Comparison of ENCODE assay signal across 8 mouse cellular contexts in the genomic region with DNA sequence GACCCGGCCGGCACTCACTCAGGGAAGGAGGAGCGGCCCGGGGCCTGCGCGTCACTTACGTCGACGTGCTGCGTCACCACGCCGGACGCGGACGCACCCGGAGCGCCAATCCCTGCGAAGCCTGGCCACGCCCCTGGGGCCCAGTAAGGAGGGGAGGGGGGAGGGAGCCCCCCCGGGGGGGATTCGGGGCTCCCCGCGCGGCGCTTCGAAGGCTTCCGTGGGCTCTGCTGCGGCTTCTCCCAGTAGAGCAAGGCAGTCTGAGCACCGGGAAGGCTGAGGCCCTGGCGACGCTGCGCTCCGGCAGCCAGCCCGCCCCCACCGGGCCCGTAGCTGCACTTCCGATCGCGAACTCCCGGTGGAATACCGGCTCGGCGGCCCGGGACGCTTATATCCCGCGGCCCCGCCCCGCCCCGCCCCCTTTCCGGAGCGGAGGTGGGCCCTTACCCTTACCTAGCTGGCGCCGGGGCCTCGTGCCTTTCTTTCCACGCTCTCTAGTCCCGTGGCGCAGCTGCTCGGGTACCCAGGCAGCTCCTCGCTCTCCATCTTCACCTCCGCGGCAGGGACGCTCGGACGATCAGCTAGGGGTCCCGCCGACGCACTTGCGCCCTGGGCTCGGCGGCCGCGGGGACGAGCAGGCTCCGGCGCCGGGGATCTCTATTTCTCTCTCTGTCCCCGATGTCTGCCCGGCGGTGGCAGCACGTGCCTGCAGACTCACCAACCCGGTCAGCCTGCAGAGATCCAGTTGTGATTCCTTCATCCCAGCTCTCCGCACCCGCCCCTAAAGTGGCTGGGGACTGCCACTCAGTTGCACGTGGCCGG. TPM values are rescaled to one million over a fixed set of nuclear protein-coding genes. Genes with fewer than 3 reads are reported as not detected.
A peak's percentile ranks its signal among the peaks of the same experiment; 100 is the strongest.
DNase-seq lines count a peak whose midpoint lies in the region; ATAC-seq and TF ChIP-seq lines count a peak whose summit lies in the region.

TSS of gene Zfp131 (minus strand) at position 129 of the 819 bp plus-strand sequence.

- DNase-seq in B cell, adult 2 months = peak; percentile 96
- DNase-seq in brain, adult 2 months (ENCODE audit: low read depth, low spot score) = peak; percentile 99
- peak; percentile 81 for DNase-seq in liver, adult 2 months (ENCODE audit: extremely low read depth, low read depth, low spot score)
- DNase-seq in splenic B cell, adult 2 months (ENCODE audit: low read depth, low spot score) = peak; percentile 97

- H3K4me2 ChIP-seq in heart, embryonic 11.5 days = peak within 1 kb of the TSS; percentile 91
- H3K4me2 ChIP-seq in kidney, embryonic 16.5 days (replicated peaks; ENCODE audit: low read depth, low read length) = peak within 1 kb of the TSS; percentile 80
- peak within 1 kb of the TSS; percentile 79 for H3K4me2 ChIP-seq in myocyte (ENCODE audit: low read depth)

- TF ChIP-seq CTCF in liver, adult 2 months (IDR thresholded peaks at IDR 0.05; ENCODE audit: low read depth, low read length) = no peak

- peak within 1 kb of the TSS; percentile 96 for H3K27ac ChIP-seq in heart, embryonic 11.5 days (ENCODE audit: low read depth, low read length)
- H3K27ac ChIP-seq in kidney, embryonic 16.5 days (ENCODE audit: low read length) = peak within 1 kb of the TSS; percentile 94
- H3K27ac ChIP-seq in liver, adult 2 months (replicated peaks; ENCODE audit: insufficient read depth, low read depth, low read length) = peak within 1 kb of the TSS; percentile 93

- H3K9ac ChIP-seq in heart, embryonic 11.5 days (ENCODE audit: low read depth, low read length) = peak within 1 kb of the TSS; percentile 96
- peak within 1 kb of the TSS; percentile 92 for H3K9ac ChIP-seq in kidney, embryonic 16.5 days (replicated peaks; ENCODE audit: low read length)
- peak within 1 kb of the TSS; percentile 96 for H3K9ac ChIP-seq in liver, adult 2 months (ENCODE audit: low read depth, low read length)

- peaks cover 6% of the 10 kb centered on the region; the same call in 1 of the 2 replicates for H3K4me1 ChIP-seq in heart, embryonic 11.5 days (ENCODE audit: control insufficient read depth, insufficient read depth, low read length)
- H3K4me1 ChIP-seq in kidney, embryonic 16.5 days (ENCODE audit: insufficient read depth, low read length) = peaks cover 12% of the 10 kb centered on the region
- peaks cover 7% of the 10 kb centered on the region for H3K4me1 ChIP-seq in liver, adult 2 months (ENCODE audit: control insufficient read depth, insufficient read depth, low read length)

- H3K79me2 ChIP-seq in liver, adult 2 months (ENCODE audit: control insufficient read depth, insufficient read depth, low read length) = no peaks in the 10 kb centered on the region
- H3K79me2 ChIP-seq in myocyte (ENCODE audit: control insufficient read depth, insufficient read depth) = peaks cover 23% of the 10 kb centered on the region

- peaks cover 11% of the 10 kb centered on the region for H3K36me3 ChIP-seq in heart, embryonic 11.5 days (ENCODE audit: control insufficient read depth, insufficient read depth, low read length)
- peaks cover 15% of the 10 kb centered on the region for H3K36me3 ChIP-seq in kidney, embryonic 16.5 days (ENCODE audit: insufficient read depth, low read length)
- peaks cover 10% of the 10 kb centered on the region for H3K36me3 ChIP-seq in liver, adult 2 months (ENCODE audit: control insufficient read depth, insufficient read depth, low read length)
- peaks cover 18% of the 10 kb centered on the region for H3K36me3 ChIP-seq in myocyte (ENCODE audit: control insufficient read depth, insufficient read depth)
- no peaks in the 10 kb centered on the region; the same call in 1 of the 2 replicates for H3K36me3 ChIP-seq in splenic B cell, adult 2 months (ENCODE audit: control insufficient read depth, insufficient read depth, low read length, poor library complexity, severe bottlenecking)

- peak; percentile 85; the same call in 1 of the 2 replicates for TF ChIP-seq POLR2A in liver, adult 2 months (IDR thresholded peaks at IDR 0.05; ENCODE audit: extremely low read depth, insufficient read depth, low read length)
- TF ChIP-seq POLR2A in myocyte (IDR thresholded peaks at IDR 0.05; ENCODE audit: insufficient read length, low read depth) = peak; percentile 84

- peak within 1 kb of the TSS; percentile 97 for H3ac ChIP-seq in myocyte (ENCODE audit: control insufficient read depth, insufficient read length)

- WGBS in heart, embryonic 11.5 days (ENCODE audit: insufficient replicate concordance) = under 1% methylated on average over 67 of the region's 86 CpGs
- WGBS in kidney, embryonic 16.5 days = under 1% methylated on average over 58 of the region's 86 CpGs
- under 1% methylated on average over 79 of the region's 86 CpGs for WGBS in liver, adult 2 months

- H3K27me3 ChIP-seq in heart, embryonic 11.5 days (ENCODE audit: control insufficient read depth, insufficient read depth, low read length) = no peaks in the 10 kb centered on the region
- no peaks in the 10 kb centered on the region for H3K27me3 ChIP-seq in kidney, embryonic 16.5 days (ENCODE audit: insufficient read depth, low read length)
- H3K27me3 ChIP-seq in liver, adult 2 months (ENCODE audit: control insufficient read depth, insufficient read depth, low read length) = no peaks in the 10 kb centered on the region
- H3K27me3 ChIP-seq in myocyte (ENCODE audit: control insufficient read depth, insufficient read depth, insufficient read length) = no peaks in the 10 kb centered on the region
- no peaks in the 10 kb centered on the region for H3K27me3 ChIP-seq in splenic B cell, adult 2 months (ENCODE audit: control insufficient read depth, insufficient read depth, low read length, poor library complexity, severe bottlenecking)

- H3K9me3 ChIP-seq in heart, embryonic 11.5 days (replicated peaks; ENCODE audit: control insufficient read depth, low read length) = no peaks in the 10 kb centered on the region
- H3K9me3 ChIP-seq in kidney, embryonic 16.5 days (ENCODE audit: low read length) = no peaks in the 10 kb centered on the region

- H3K4me3 ChIP-seq in heart, embryonic 11.5 days (ENCODE audit: low read depth, low read length) = peak within 1 kb of the TSS; percentile 91
- H3K4me3 ChIP-seq in kidney, embryonic 16.5 days (ENCODE audit: low read length) = peak within 1 kb of the TSS; percentile 77
- H3K4me3 ChIP-seq in liver, adult 2 months (ENCODE audit: insufficient read depth, low read depth, low read length) = peak within 1 kb of the TSS; percentile 88
- peak within 1 kb of the TSS; percentile 77 for H3K4me3 ChIP-seq in myocyte

- ATAC-seq in erythroblast, adult 5-6 weeks (replicated peaks; ENCODE audit: low FRiP score, poor library complexity, severe bottlenecking) = peak; percentile 96
- peak; percentile 97 for ATAC-seq in heart, embryonic 11.5 days (replicated peaks; ENCODE audit: insufficient number of reproducible peaks, low FRiP score, low TSS enrichment)
- ATAC-seq in kidney, embryonic 16.5 days (ENCODE audit: low FRiP score, low TSS enrichment) = peak; percentile 98

TF ChIP-seq in myocyte, 11 proteins besides CTCF, POLR2A, EP300 and RAD21:
- TF ChIP-seq POLR2AphosphoS2 (IDR thresholded peaks at IDR 0.05; ENCODE audit: insufficient read length, low read depth) = peak; percentile 72
- no peak for TF ChIP-seq MYOD1 (IDR thresholded peaks at IDR 0.05; ENCODE audit: control insufficient read depth in 1 of 3, insufficient read length in 2 of 3, low read depth in 2 of 3)
- TF ChIP-seq USF1 (IDR thresholded peaks at IDR 0.05; ENCODE audit: low read depth) = peak; percentile 2
- no peak for TF ChIP-seq MAX (IDR thresholded peaks at IDR 0.05; ENCODE audit: low read depth)
- TF ChIP-seq E2F4 (IDR thresholded peaks at IDR 0.05; ENCODE audit: insufficient read depth) = no peak
- TF ChIP-seq MYOG (IDR thresholded peaks at IDR 0.05; ENCODE audit: control insufficient read depth in 1 of 3, insufficient read depth in 1 of 3, insufficient read length in 2 of 3, low read depth in 2 of 3) = peak in 1 of 3 experiments; percentile 2
- TF ChIP-seq SRF (IDR thresholded peaks at IDR 0.05; ENCODE audit: control insufficient read depth, insufficient read length, low read depth) = no peak
- TF ChIP-seq CEBPB (IDR thresholded peaks at IDR 0.05; ENCODE audit: insufficient read depth, poor library complexity, severe bottlenecking) = no peak
- TF ChIP-seq TCF3 (IDR thresholded peaks at IDR 0.05; ENCODE audit: insufficient read length, low read depth) = no peak
- no peak for TF ChIP-seq REST (IDR thresholded peaks at IDR 0.05; ENCODE audit: insufficient read depth, insufficient read length)
- no peak for TF ChIP-seq TCF12 (IDR thresholded peaks at IDR 0.05; ENCODE audit: insufficient read depth, poor library complexity, severe bottlenecking)

RNA-seq across cellular contexts. Expression of gene Zfp131, which starts in this region (rescaled TPM):
- 25.6 and 32.8 TPM in 2 replicates for total RNA-seq in erythroblast, adult 5-6 weeks (2015; ENCODE audit: low replicate concordance)
- 16.3 and 28.3 TPM in 2 replicates for total RNA-seq in erythroblast, adult 5-6 weeks (2017; ENCODE audit: low replicate concordance)
- 23.9 and 26.0 TPM in 2 replicates for polyA plus RNA-seq in heart, embryonic 11.5 days (2014; fragmentation: Nextera tagmentation; extraction: Ambion mirVana)
- polyA plus RNA-seq in kidney, embryonic 16.5 days (2015; fragmentation: Nextera tagmentation; extraction: Ambion mirVana) = 28.3 and 30.3 TPM in 2 replicates
- total RNA-seq in liver, adult 2 months (2014; rRNA removed) = 7.9 and 8.5 TPM in 2 replicates
- 1.8 and 3.1 TPM in 2 replicates for polyA plus RNA-seq in liver, adult 2 months (2012; rRNA removed)
- polyA plus RNA-seq in myocyte (2012; fragmentation: generic; extraction: Trizol) = 9.1 TPM

Comparison
In these comparisons a context has a peak if more than half of its experiments do, and no peak if none do; other contexts are left out.
1. Peak in every context shown above with its lines: DNase-seq, ATAC-seq, H3K4me3 ChIP-seq and H3K27ac ChIP-seq.